Mouse (Mus musculus) heart, adult 2 months (tissue): ENCODE data around the gene Ap4b1.
A peak's percentile ranks its signal among the peaks of the same experiment; 100 is the strongest.

ENCODE experiments used
- CTCF ChIP-seq: fragments of 200-600 bp; IDR thresholded peaks from 2 replicates; pipeline ENCODE4 v1.8.1; 2022; ENCODE audit warnings: antibody characterized with exemption, mild to moderate bottlenecking, moderate library complexity
- EP300 ChIP-seq: fragments of 200-500 bp; IDR thresholded peaks from 2 replicates; pipeline ENCODE4 v1.6.1; 2011; ENCODE audit warnings: low read depth, low read length, control low read depth; ENCODE audit not compliant: insufficient read depth

DNA sequence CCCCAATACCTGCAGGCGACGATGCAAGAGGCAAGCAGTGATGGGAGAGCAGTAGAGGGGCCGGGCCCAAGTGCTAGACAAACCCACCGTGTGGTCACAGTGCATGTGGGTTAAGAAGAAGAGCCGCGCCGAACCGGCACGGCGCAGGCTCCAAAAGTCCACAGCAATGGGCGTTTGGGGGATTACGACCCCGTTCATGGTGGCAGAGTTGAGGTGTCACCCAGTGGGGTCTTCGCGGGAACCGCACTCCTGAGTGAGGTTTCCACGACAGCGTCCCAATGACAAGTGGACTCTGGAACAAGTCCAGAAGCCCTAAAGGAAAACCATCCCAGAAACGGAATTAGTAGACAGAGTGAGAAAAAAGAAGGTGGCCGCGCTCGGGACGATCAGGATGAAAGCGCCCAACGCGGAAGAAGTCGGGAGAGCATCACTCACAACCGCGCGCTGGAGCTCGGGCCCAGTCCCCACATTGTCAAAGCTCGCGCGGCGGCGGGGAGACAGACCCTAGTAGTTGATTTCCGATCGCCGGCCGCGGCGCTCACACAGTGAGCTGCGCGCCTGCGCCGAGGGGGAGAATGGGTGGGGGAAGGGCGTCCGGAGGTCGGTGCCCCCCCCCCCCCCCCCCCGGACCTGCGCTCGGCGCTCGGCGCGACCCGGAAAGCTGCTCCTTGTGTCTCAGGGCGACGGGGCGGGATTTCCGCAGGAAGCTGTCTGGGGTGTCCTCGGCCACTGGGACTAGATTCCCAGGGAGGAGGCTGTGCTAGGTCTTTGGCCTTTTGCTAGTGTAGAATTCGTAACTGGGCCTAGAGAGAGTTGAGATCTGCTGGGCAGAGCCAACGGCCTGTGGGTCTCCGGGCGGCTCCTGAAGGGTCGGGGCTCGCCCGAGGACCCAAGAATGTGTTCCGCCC lies at the start of gene Ap4b1, which contains the start of the genes Dclre1b and Gm43064:
- peak; percentile 60; the same call in 1 of the 2 replicates for TF ChIP-seq EP300
- no peak for TF ChIP-seq CTCF
